In genomic region chr2:94468196-94468725, GRCm38 (mm10) we compare ENCODE assay signal across 9 mouse cellular contexts. TPM values are rescaled to one million over a fixed set of nuclear protein-coding genes. Genes with fewer than 3 reads are reported as not detected.
A peak's percentile ranks its signal among the peaks of the same experiment; 100 is the strongest.
DNase-seq lines count a peak whose midpoint lies in the region; TF ChIP-seq lines count a peak whose summit lies in the region.
"Had no signal": no experiment of that assay in that cellular context is flagged by ENCODE, and none has a peak within 500 bp of the region (broad histone marks: within the 10 kb centered on the region; RNA-seq: fewer than 3 reads in every experiment).

No protein-coding gene starts in this region.

- no peak for TF ChIP-seq POLR2A in brain, embryonic 14.5 days (IDR thresholded peaks at IDR 0.05; ENCODE audit: borderline replicate concordance, extremely low read depth, insufficient read depth, insufficient read length, poor library complexity, severe bottlenecking)

- no peak for TF ChIP-seq CTCF in brain, embryonic 14.5 days (IDR thresholded peaks at IDR 0.05; ENCODE audit: borderline replicate concordance, extremely low read depth, insufficient read depth, insufficient read length)

- peak; percentile 59 for DNase-seq in adrenal gland, adult 2 months
- no peak for DNase-seq in adrenal gland, adult 18-20 months (ENCODE audit: low spot score in 2 of 2)
- DNase-seq in cerebellum, postnatal 14 days = peak; percentile 37 to 63
- DNase-seq in cerebellum, adult 18-20 months = no peak
- peak; percentile 22 for DNase-seq in adrenal gland, postnatal 10 days
- peak; percentile 15 for DNase-seq in brain, embryonic 14.5 days (ENCODE audit: low read depth)
- DNase-seq in spleen, adult 18-20 months = no peak
- DNase-seq: embryo, embryonic 11 days; gastrocnemius, postnatal 25 days had no signal

RNA-seq across cellular contexts. Expression of gene Api5, which starts 30.3 kb away (rescaled TPM):
- total RNA-seq in adrenal gland, adult 2 months (2021) = 10 to 100 TPM; 72.5 to 73.1 TPM
- polyA plus RNA-seq in adrenal gland, adult 2 months (2012; rRNA removed) = 11.5 and 12.4 TPM in 2 replicates
- total RNA-seq in adrenal gland, adult 18-20 months (2021) = 10 to 100 TPM; 73.2 to 84.0 TPM
- 10 to 100 TPM; 65.4 to 65.9 TPM for total RNA-seq in adrenal gland, postnatal 10 days (2021)
- polyA plus RNA-seq in brain, embryonic 14.5 days (2012; rRNA removed) = 58.6 and 59.5 TPM in 2 replicates

Comparison
In these comparisons a context has a peak if more than half of its experiments do, and no peak if none do; other contexts are left out.
1. DNase-seq: peak in adrenal gland, adult 2 months (single experiment), cerebellum, postnatal 14 days (2 of 2), adrenal gland, postnatal 10 days (single experiment) and brain, embryonic 14.5 days (single experiment); none in adrenal gland, adult 18-20 months (0 of 2), cerebellum, adult 18-20 months (0 of 2) and spleen, adult 18-20 months (0 of 2).